Mouse (Mus musculus) limb, embryonic 12.5 days (tissue): ENCODE data around the gene Rnf227. TPM values are rescaled to one million over a fixed set of nuclear protein-coding genes. Genes with fewer than 3 reads are reported as not detected.

Experiments
- ATAC-seq: fragments of 200-750 bp; cut with Nextera tagmentation; 2 replicates; pipeline ENCODE4 v1.8.0; 2017; ENCODE audit warnings: low read depth, moderate TSS enrichment; ENCODE audit not compliant: insufficient number of reproducible peaks, insufficient read depth, low FRiP score, low TSS enrichment
- H3K27ac ChIP-seq: fragments of 300-500 bp; sonication (generic); 2 replicates; pipeline ENCODE4 v1.5.1; 2016; ENCODE audit warnings: mild to moderate bottlenecking, moderate library complexity
- H3K27me3 ChIP-seq: fragments of 300-500 bp; sonication (generic); 2 replicates; pipeline ENCODE4 v1.6.1; 2016; ENCODE audit warnings: mild to moderate bottlenecking, moderate library complexity
- H3K36me3 ChIP-seq: fragments of 300-500 bp; sonication (generic); 2 replicates; pipeline ENCODE4 v1.6.1; 2016; ENCODE audit warnings: mild to moderate bottlenecking, moderate library complexity
- H3K4me1 ChIP-seq: fragments of 300-500 bp; sonication (generic); replicated peaks from 2 replicates; pipeline ENCODE4 v1.6.1; 2016
- H3K4me2 ChIP-seq: fragments of 300-500 bp; sonication (generic); 2 replicates; pipeline ENCODE4 v1.6.1; 2016; ENCODE audit warnings: mild to moderate bottlenecking, moderate library complexity
- H3K4me3 ChIP-seq: fragments of 300-500 bp; sonication (generic); replicated peaks from 2 replicates; pipeline ENCODE4 v1.5.1; 2016; ENCODE audit warnings: mild to moderate bottlenecking
- H3K9ac ChIP-seq: fragments of 300-500 bp; sonication (generic); replicated peaks from 2 replicates; pipeline ENCODE4 v1.6.1; 2016; ENCODE audit warnings: mild to moderate bottlenecking, moderate library complexity
- H3K9me3 ChIP-seq: fragments of 300-500 bp; sonication (generic); 2 replicates; pipeline ENCODE4 v1.6.1; 2016; ENCODE audit warnings: mild to moderate bottlenecking, moderate library complexity
- WGBS: fragments of 180-500 bp; shearing (Covaris S2); methylation state at CpG from one replicate; pipeline ENCODE4 v1.1.7; 2016; 5-methylcytosine and 5-hydroxymethylcytosine counted together
- polyA plus RNA-seq: library from polyadenylated mRNA; unstranded; fragments of >200 nt; fragmentation: Nextera tagmentation; extraction: Ambion mirVana; gene quantifications from 2 replicates; pipeline ENCODE4 v1.2.1, GENCODE M21; 2016

Rnf227 gene
- polyA plus RNA-seq, 1 experiment from 2014 or later, result 23.7 TPM

- Histone ChIP-seq H3K4me3 (peak overlapping the region; percentile 6; the same call in 1 of the 2 replicates), H3K9me3 (peaks cover 6% of the 10 kb centered on the region; the same call in 1 of the 2 replicates), H3K4me1 (peaks cover 29% of the 10 kb centered on the region), H3K9ac (peak overlapping the region; percentile 40), H3K27ac (peak overlapping the region; percentile 76; the same call in 1 of the 2 replicates), H3K36me3 (peaks cover 43% of the 10 kb centered on the region), H3K4me2 (peak overlapping the region; percentile 39), H3K27me3 (no peaks in the 10 kb centered on the region)
- ATAC-seq, result no peak
- WGBS, result 48% methylated on average over 12 of the region's 12 CpGs
Observed at GRCm38 (mm10) chr11:69371601-69372000, 31.3 kb downstream of the Rnf227 start.

- Histone ChIP-seq H3K9ac (peak overlapping the region; percentile 40), H3K4me2 (peak overlapping the region; percentile 39; the same call in 1 of the 2 replicates), H3K27me3 (no peaks in the 10 kb centered on the region), H3K27ac (peak overlapping the region; percentile 41; the same call in 1 of the 2 replicates), H3K4me1 (peaks cover 29% of the 10 kb centered on the region), H3K36me3 (peaks cover 49% of the 10 kb centered on the region), H3K4me3 (0 out of 2 replicates have a peak overlapping the region, but pooled peaks have one; percentile 6), H3K9me3 (peaks cover 6% of the 10 kb centered on the region; the same call in 1 of the 2 replicates)
- no peak for ATAC-seq
- 63% methylated on average over 12 of the region's 12 CpGs for WGBS
Observed at GRCm38 (mm10) chr11:69372056-69372779, 32.0 kb downstream of the Rnf227 start.

DNA sequence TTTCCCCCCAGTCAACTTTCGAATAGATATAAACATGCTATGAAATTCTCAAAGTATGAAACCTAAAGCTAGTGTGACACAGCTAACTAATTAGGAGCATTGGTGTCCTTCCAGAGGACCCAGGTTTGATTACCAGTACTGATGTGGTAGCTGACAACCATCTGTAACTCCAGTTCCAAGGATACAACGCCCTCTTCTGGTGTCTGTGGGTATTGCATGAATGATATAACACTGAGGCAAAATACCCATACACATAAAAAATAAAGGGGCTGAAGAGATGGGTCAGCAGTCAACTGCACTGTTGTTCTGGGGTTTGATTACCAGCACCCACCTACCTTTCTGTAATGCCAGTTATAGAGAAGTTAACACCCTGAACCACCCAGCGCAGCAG, 32.5 kb downstream of the Rnf227 start:
- Histone ChIP-seq H3K9ac (no peak overlapping the region), H3K27me3 (no peaks in the 10 kb centered on the region), H3K27ac (peak overlapping the region; percentile 41; the same call in 1 of the 2 replicates), H3K4me1 (peaks cover 27% of the 10 kb centered on the region), H3K4me3 (no peak overlapping the region), H3K4me2 (no peak overlapping the region), H3K9me3 (peaks cover 6% of the 10 kb centered on the region; the same call in 1 of the 2 replicates), H3K36me3 (peaks cover 55% of the 10 kb centered on the region)
- WGBS, result 64% methylated on average over 3 of the region's 3 CpGs
- ATAC-seq, result no peak

DNA sequence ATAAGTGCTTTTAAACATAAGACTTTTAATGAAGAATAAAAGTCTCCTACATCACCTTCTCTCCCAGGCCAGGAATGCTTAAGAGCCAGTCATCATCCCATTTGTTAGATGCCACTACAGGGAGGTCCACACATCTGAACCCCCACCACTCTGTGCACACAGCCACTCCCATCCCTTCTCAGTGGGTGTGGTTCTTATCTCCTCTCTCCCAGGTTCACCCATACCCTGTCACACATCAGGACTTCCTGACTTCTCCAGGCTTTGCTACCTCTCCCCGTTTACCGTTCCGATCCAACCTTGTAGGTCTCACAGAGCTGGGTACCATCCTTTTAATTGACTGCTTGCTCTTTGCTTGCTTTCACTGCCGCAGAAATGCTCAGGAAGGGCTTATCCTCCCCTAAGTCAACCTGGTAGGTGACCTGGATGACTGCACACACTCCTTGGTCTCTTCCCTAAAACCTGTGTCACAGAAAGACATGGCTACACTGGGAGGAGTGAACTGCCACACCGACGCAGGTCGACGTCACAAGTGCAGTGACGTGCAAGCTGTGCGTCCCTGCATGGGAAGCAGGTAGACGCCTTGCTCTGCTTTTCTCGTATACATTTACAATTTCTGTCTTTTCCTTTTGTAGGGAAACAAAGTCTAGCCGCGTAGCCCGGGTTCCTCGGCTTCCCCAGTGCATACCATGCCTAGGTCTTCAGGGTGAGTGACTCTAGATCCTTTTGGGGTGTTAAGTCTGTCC, 33.1 kb downstream of the Rnf227 start:
- no peak overlapping the region for H3K4me2 ChIP-seq
- 90% methylated on average over 16 of the region's 16 CpGs for WGBS
- H3K4me1 ChIP-seq, result peaks cover 23% of the 10 kb centered on the region
- H3K9me3 ChIP-seq, result peaks cover 6% of the 10 kb centered on the region; the same call in 1 of the 2 replicates
- H3K27ac ChIP-seq, result no peak overlapping the region
- ATAC-seq, result no peak
- H3K9ac ChIP-seq, result no peak overlapping the region
- no peaks in the 10 kb centered on the region for H3K27me3 ChIP-seq
- H3K36me3 ChIP-seq, result peaks cover 60% of the 10 kb centered on the region
- no peak overlapping the region for H3K4me3 ChIP-seq

DNA sequence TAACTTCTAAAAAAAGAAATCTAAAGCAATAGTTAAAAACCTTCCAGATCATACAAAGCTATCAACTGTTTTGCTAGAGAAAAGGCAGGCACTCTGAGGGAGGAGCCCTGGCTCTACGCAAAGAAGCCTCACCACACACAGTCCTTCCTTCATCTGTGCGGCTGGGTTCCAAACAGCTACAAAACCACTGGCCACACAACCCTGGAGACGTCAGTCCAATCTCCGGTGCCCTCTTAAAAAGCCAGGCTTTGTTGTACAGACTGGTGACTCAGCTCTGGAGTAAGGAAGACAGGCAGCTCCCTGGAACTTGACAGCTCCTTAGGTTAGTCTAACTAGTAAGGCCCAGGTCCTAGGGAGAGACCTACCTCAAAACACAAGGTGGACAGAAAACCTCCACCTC, 35.4 kb downstream of the Rnf227 start:
- peaks cover 18% of the 10 kb centered on the region for H3K4me1 ChIP-seq
- H3K27me3 ChIP-seq, result no peaks in the 10 kb centered on the region
- no peak overlapping the region for H3K27ac ChIP-seq
- ATAC-seq, result no peak
- no peak overlapping the region for H3K4me2 ChIP-seq
- H3K9ac ChIP-seq, result no peak overlapping the region
- peaks cover 6% of the 10 kb centered on the region; the same call in 1 of the 2 replicates for H3K9me3 ChIP-seq
- H3K4me3 ChIP-seq, result no peak overlapping the region
- peaks cover 73% of the 10 kb centered on the region for H3K36me3 ChIP-seq
- WGBS, result 91% methylated on average over 4 of the region's 4 CpGs

DNA sequence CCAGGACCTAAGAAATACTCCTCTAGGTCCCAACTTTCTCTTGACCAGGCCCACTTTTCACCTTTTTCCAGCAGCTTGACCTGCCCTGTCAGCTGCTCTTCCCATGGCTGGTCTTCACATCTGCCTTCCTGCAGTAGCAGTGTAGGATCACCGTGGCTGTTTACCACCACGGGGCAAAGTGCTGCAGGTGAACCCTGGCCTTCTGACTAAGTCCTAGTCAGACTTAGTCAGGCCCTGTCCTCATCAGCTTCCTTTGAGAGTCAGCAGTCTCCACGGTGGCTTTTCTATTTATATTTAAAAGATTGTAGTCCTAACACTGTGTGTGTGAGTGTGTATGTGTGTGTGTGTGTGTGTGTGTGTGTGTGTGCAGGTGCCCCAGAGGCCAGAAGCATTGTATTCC, 37.5 kb downstream of the Rnf227 start:
- no peaks in the 10 kb centered on the region for H3K27me3 ChIP-seq
- no peak overlapping the region for H3K27ac ChIP-seq
- H3K9me3 ChIP-seq, result peaks cover 2% of the 10 kb centered on the region; the same call in 1 of the 2 replicates
- no peak overlapping the region for H3K4me3 ChIP-seq
- WGBS, result 80% methylated on average over 3 of the region's 3 CpGs
- H3K4me2 ChIP-seq, result no peak overlapping the region
- H3K4me1 ChIP-seq, result no peaks in the 10 kb centered on the region
- H3K9ac ChIP-seq, result no peak overlapping the region
- H3K36me3 ChIP-seq, result peaks cover 62% of the 10 kb centered on the region
- ATAC-seq, result no peak

- WGBS, result 86% methylated on average over 3 of the region's 3 CpGs
- H3K4me2 ChIP-seq, result no peak overlapping the region
- H3K4me3 ChIP-seq, result no peak overlapping the region
- H3K27ac ChIP-seq, result no peak overlapping the region
- no peak overlapping the region for H3K9ac ChIP-seq
- ATAC-seq, result no peak
- peaks cover 56% of the 10 kb centered on the region for H3K36me3 ChIP-seq
- H3K9me3 ChIP-seq, result no peaks in the 10 kb centered on the region
- H3K27me3 ChIP-seq, result no peaks in the 10 kb centered on the region
- H3K4me1 ChIP-seq, result no peaks in the 10 kb centered on the region
Observed at GRCm38 (mm10) chr11:69379600-69379999, 39.3 kb downstream of the Rnf227 start.

- no peak overlapping the region for H3K27ac ChIP-seq
- H3K4me2 ChIP-seq, result no peak overlapping the region
- no peak overlapping the region for H3K9ac ChIP-seq
- ATAC-seq, result no peak
- no peak overlapping the region for H3K4me3 ChIP-seq
- WGBS, result 85% methylated on average over 6 of the region's 6 CpGs
- peaks cover 46% of the 10 kb centered on the region for H3K36me3 ChIP-seq
- H3K4me1 ChIP-seq, result no peaks in the 10 kb centered on the region
- H3K9me3 ChIP-seq, result no peaks in the 10 kb centered on the region
- no peaks in the 10 kb centered on the region for H3K27me3 ChIP-seq
Observed at GRCm38 (mm10) chr11:69381356-69381755, 41.1 kb downstream of the Rnf227 start.

- H3K36me3 ChIP-seq, result peaks cover 34% of the 10 kb centered on the region; the same call in 1 of the 2 replicates
- no peak overlapping the region for H3K4me2 ChIP-seq
- no peak overlapping the region for H3K27ac ChIP-seq
- H3K9ac ChIP-seq, result 0 out of 2 replicates have a peak overlapping the region, but pooled peaks have one; percentile 8
- no peaks in the 10 kb centered on the region for H3K27me3 ChIP-seq
- ATAC-seq, result no peak
- H3K4me1 ChIP-seq, result no peaks in the 10 kb centered on the region
- H3K4me3 ChIP-seq, result no peak overlapping the region
- 68% methylated on average over 10 of the region's 10 CpGs for WGBS
- no peaks in the 10 kb centered on the region for H3K9me3 ChIP-seq
Observed at GRCm38 (mm10) chr11:69382478-69383105, 42.3 kb downstream of the Rnf227 start.

- H3K36me3 ChIP-seq, result peaks cover 19% of the 10 kb centered on the region; the same call in 1 of the 2 replicates
- WGBS, result 76% methylated on average over 6 of the region's 6 CpGs
- ATAC-seq, result no peak
Observed at GRCm38 (mm10) chr11:69384979-69385378, 44.7 kb downstream of the Rnf227 start.

DNA sequence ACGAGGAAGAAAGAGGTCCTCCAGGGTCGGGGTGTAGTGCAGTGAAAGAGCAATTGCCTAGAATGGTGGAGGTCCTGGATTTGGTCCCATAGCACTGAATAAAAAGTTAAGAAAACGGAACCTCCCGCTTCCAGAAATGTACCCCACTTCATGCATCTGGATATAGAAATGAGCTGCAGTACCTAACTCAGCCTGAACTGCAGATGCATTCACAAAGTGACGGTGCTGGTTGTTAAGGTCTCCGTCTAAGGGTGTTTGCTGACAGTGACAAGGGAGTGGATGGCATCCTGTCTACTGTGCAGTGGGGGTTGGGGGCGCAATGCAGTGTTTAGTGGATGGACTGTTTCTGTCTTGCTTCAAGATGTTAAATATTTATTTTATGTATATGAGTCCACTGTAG, 46.5 kb downstream of the Rnf227 start:
- 77% methylated on average over 7 of the region's 7 CpGs for WGBS
- no peaks in the 10 kb centered on the region for H3K27me3 ChIP-seq
- H3K4me2 ChIP-seq, result no peak overlapping the region
- H3K36me3 ChIP-seq, result 0 out of 2 replicates have a peak, but pooled peaks cover 11% of the 10 kb centered on the region
- H3K4me3 ChIP-seq, result no peak overlapping the region
- no peaks in the 10 kb centered on the region for H3K9me3 ChIP-seq
- no peak overlapping the region for H3K9ac ChIP-seq
- H3K27ac ChIP-seq, result no peak overlapping the region
- no peak for ATAC-seq
- H3K4me1 ChIP-seq, result no peaks in the 10 kb centered on the region

More at GRCm38 (mm10) chr11:69384979-69385378, 44.7 kb downstream of the Rnf227 start:
- Histone ChIP-seq H3K9me3 (no peaks in the 10 kb centered on the region), H3K27me3 (no peaks in the 10 kb centered on the region), H3K9ac (no peak overlapping the region), H3K4me3 (no peak overlapping the region), H3K4me2 (no peak overlapping the region), H3K4me1 (no peaks in the 10 kb centered on the region), H3K27ac (no peak overlapping the region)
